Mouse (Mus musculus): ENCODE measurements around the gene Ralb. TPM values are rescaled to one million over a fixed set of nuclear protein-coding genes. Genes with fewer than 3 reads are reported as not detected.

Ralb gene
- polyA plus RNA-seq, 1 experiment from 2014 or later = 130 TPM

- Histone ChIP-seq H3K36me3 (ENCODE audit: control insufficient read depth, insufficient read depth) (no peaks in the 10 kb centered on the region), H3K9me3 (replicated peaks; ENCODE audit: control insufficient read depth, low read length) (no peaks in the 10 kb centered on the region), H3K27ac (ENCODE audit: low read length) (no peak overlapping the region), H3K4me1 (ENCODE audit: control insufficient read depth, insufficient read depth, low read length) (peaks cover 5% of the 10 kb centered on the region), H3K9ac (ENCODE audit: low read length) (peak overlapping the region; percentile 22; the same call in 1 of the 2 replicates), H3K4me3 (ENCODE audit: low read length) (peak overlapping the region; percentile 32), H3K4me2 (ENCODE audit: low read depth, low read length) (peak overlapping the region; percentile 57), H3K27me3 (ENCODE audit: control insufficient read depth, insufficient read depth, low read length) (no peaks in the 10 kb centered on the region; the same call in 1 of the 2 replicates)
- no peak; the same call in 1 of the 2 replicates for ATAC-seq (replicated peaks; ENCODE audit: extremely low read depth, insufficient read depth, low FRiP score)
- WGBS = 36% methylated on average over 5 of the region's 5 CpGs
These were observed 47.1 kb downstream of the Ralb start for GRCm38 (mm10) chr1:119457528-119457855.

GRCm38 (mm10) chr1:119456671-119457527 lies 47.7 kb downstream of the Ralb start:
- peak overlapping the region; percentile 22; the same call in 1 of the 2 replicates for H3K9ac ChIP-seq (ENCODE audit: low read length)
- H3K36me3 ChIP-seq (ENCODE audit: control insufficient read depth, insufficient read depth) = no peaks in the 10 kb centered on the region
- peaks cover 5% of the 10 kb centered on the region for H3K4me1 ChIP-seq (ENCODE audit: control insufficient read depth, insufficient read depth, low read length)
- H3K4me3 ChIP-seq (ENCODE audit: low read length) = peak overlapping the region; percentile 32
- no peak for ATAC-seq (replicated peaks; ENCODE audit: extremely low read depth, insufficient read depth, low FRiP score)
- 33% methylated on average over 19 of the region's 19 CpGs for whole genome bisulfite sequencing
- H3K9me3 ChIP-seq (replicated peaks; ENCODE audit: control insufficient read depth, low read length) = no peaks in the 10 kb centered on the region
- H3K27me3 ChIP-seq (ENCODE audit: control insufficient read depth, insufficient read depth, low read length) = no peaks in the 10 kb centered on the region; the same call in 1 of the 2 replicates
- no peak overlapping the region for H3K27ac ChIP-seq (ENCODE audit: low read length)
- peak overlapping the region; percentile 57 for H3K4me2 ChIP-seq (ENCODE audit: low read depth, low read length)

GRCm38 (mm10) chr1:119453731-119454130 lies 50.9 kb downstream of the Ralb start:
- no peaks in the 10 kb centered on the region; the same call in 1 of the 2 replicates for H3K27me3 ChIP-seq (ENCODE audit: control insufficient read depth, insufficient read depth, low read length)
- H3K4me3 ChIP-seq (ENCODE audit: low read length) = no peak overlapping the region
- no peak for ATAC-seq (replicated peaks; ENCODE audit: extremely low read depth, insufficient read depth, low FRiP score)
- H3K4me1 ChIP-seq (ENCODE audit: control insufficient read depth, insufficient read depth, low read length) = peaks cover 5% of the 10 kb centered on the region
- no peak overlapping the region for H3K9ac ChIP-seq (ENCODE audit: low read length)
- H3K9me3 ChIP-seq (replicated peaks; ENCODE audit: control insufficient read depth, low read length) = no peaks in the 10 kb centered on the region
- 65% methylated on average over 4 of the region's 4 CpGs for whole genome bisulfite sequencing
- no peak overlapping the region for H3K27ac ChIP-seq (ENCODE audit: low read length)
- H3K36me3 ChIP-seq (ENCODE audit: control insufficient read depth, insufficient read depth) = no peaks in the 10 kb centered on the region
- no peak overlapping the region for H3K4me2 ChIP-seq (ENCODE audit: low read depth, low read length)

DNA sequence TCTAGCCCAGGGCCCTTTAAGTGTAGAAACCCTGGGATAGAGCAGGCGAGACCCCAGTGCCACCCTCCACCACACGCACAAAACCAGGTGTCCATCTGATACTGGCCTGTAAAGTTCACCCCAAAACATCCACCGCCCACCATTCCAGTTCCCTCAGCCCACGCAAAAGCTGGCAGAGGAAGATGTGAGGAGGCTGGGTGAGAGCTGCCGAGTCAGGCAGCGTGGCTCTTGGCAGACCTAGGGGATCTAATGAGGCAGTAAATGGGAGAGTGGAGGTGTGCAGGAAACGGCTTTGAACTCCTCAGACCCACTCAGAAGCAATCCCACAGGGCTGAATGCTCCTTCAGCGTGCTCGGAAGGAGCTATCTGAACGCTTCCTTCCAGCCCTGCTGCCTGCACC lies 53.2 kb downstream of the Ralb start:
- no peak for ATAC-seq (replicated peaks; ENCODE audit: extremely low read depth, insufficient read depth, low FRiP score)
- H3K4me3 ChIP-seq (ENCODE audit: low read length) = no peak overlapping the region
- no peak overlapping the region for H3K4me2 ChIP-seq (ENCODE audit: low read depth, low read length)
- no peak overlapping the region for H3K27ac ChIP-seq (ENCODE audit: low read length)
- H3K27me3 ChIP-seq (ENCODE audit: control insufficient read depth, insufficient read depth, low read length) = no peaks in the 10 kb centered on the region
- no peaks in the 10 kb centered on the region for H3K9me3 ChIP-seq (replicated peaks; ENCODE audit: control insufficient read depth, low read length)
- WGBS = 58% methylated on average over 10 of the region's 10 CpGs
- H3K9ac ChIP-seq (ENCODE audit: low read length) = no peak overlapping the region
- no peaks in the 10 kb centered on the region for H3K4me1 ChIP-seq (ENCODE audit: control insufficient read depth, insufficient read depth, low read length)
- H3K36me3 ChIP-seq (ENCODE audit: control insufficient read depth, insufficient read depth) = no peaks in the 10 kb centered on the region

DNA sequence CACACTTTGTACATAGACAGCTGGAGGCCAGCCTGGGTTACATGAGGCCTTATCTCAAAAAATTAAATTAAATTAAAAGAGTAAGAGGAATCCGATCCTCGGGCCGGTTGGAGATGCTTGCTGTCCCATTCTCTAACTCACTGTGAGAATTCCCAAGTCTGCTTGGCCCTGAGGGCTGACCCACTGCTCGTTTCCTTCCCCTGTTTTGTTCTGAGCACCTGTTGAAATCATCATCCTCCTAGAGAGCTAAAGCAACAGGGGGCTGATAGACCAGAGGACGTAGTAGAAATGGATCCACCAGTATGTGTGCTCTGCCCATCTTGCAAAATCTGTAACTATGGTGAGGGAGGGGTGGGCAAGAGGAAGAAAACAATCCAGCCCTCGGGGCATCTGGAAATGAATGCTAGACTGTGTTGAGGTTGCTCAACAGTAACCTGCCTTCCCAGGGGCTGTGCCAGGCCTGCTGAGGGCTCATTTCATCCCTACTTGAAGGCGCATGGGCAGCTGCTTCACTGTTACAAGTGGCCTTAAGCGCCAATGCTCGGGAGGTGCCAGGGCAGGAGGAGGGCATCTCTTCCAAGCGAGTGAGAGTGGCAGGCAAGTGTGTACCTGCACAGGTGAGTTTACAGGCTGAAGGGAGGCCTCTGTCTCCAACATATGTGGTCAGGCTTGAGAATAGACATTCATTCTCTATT lies 53.8 kb downstream of the Ralb start:
- WGBS = 78% methylated on average over 10 of the region's 10 CpGs

GRCm38 (mm10) chr1:119446753-119447283 lies 57.8 kb downstream of the Ralb start:
- ATAC-seq (replicated peaks; ENCODE audit: extremely low read depth, insufficient read depth, low FRiP score) = no peak
- Histone ChIP-seq H3K4me2 (ENCODE audit: low read depth, low read length) (no peak overlapping the region), H3K9ac (ENCODE audit: low read length) (no peak overlapping the region), H3K9me3 (replicated peaks; ENCODE audit: control insufficient read depth, low read length) (no peaks in the 10 kb centered on the region), H3K4me1 (ENCODE audit: control insufficient read depth, insufficient read depth, low read length) (no peaks in the 10 kb centered on the region), H3K27ac (ENCODE audit: low read length) (no peak overlapping the region), H3K27me3 (ENCODE audit: control insufficient read depth, insufficient read depth, low read length) (no peaks in the 10 kb centered on the region), H3K36me3 (ENCODE audit: control insufficient read depth, insufficient read depth) (no peaks in the 10 kb centered on the region), H3K4me3 (ENCODE audit: low read length) (no peak overlapping the region)
- 53% methylated on average over 10 of the region's 10 CpGs for WGBS

More for the DNA sequence above, 53.8 kb downstream of the Ralb start:
- H3K27ac ChIP-seq (ENCODE audit: low read length) = no peak overlapping the region
- no peaks in the 10 kb centered on the region for H3K4me1 ChIP-seq (ENCODE audit: control insufficient read depth, insufficient read depth, low read length)
- ATAC-seq (replicated peaks; ENCODE audit: extremely low read depth, insufficient read depth, low FRiP score) = no peak
- no peak overlapping the region for H3K4me2 ChIP-seq (ENCODE audit: low read depth, low read length)
- no peak overlapping the region for H3K4me3 ChIP-seq (ENCODE audit: low read length)
- no peak overlapping the region for H3K9ac ChIP-seq (ENCODE audit: low read length)
- no peaks in the 10 kb centered on the region for H3K27me3 ChIP-seq (ENCODE audit: control insufficient read depth, insufficient read depth, low read length)
- no peaks in the 10 kb centered on the region for H3K9me3 ChIP-seq (replicated peaks; ENCODE audit: control insufficient read depth, low read length)
- no peaks in the 10 kb centered on the region for H3K36me3 ChIP-seq (ENCODE audit: control insufficient read depth, insufficient read depth)

GRCm38 (mm10) chr1:119443591-119444350 lies 60.8 kb downstream of the Ralb start:
- H3K4me1 ChIP-seq (ENCODE audit: control insufficient read depth, insufficient read depth, low read length) = no peaks in the 10 kb centered on the region

DNA sequence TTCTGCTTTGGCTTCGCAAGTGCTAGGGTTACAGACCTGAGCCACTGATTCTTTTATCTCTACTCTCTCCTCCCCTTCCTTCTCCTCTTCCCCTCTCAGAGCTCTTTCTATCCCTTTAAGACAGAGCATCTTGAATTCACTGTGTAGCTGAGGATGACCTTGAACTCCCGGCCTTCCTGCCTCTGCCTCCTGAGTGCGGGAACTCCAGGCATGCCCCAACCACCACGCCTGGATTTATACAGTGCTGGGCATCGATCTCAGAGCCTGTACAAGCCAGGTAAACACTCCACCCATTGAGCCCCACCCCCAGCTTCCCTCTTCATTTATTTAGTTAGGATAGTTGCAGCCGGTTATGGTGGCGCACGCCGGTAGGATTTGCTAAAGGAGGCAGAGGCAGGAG lies 61.7 kb downstream of the Ralb start:
- no peaks in the 10 kb centered on the region for H3K9me3 ChIP-seq (replicated peaks; ENCODE audit: control insufficient read depth, low read length)
- H3K9ac ChIP-seq (ENCODE audit: low read length) = no peak overlapping the region
- H3K27me3 ChIP-seq (ENCODE audit: control insufficient read depth, insufficient read depth, low read length) = no peaks in the 10 kb centered on the region
- no peak overlapping the region for H3K27ac ChIP-seq (ENCODE audit: low read length)
- H3K4me2 ChIP-seq (ENCODE audit: low read depth, low read length) = no peak overlapping the region
- 83% methylated on average over 9 of the region's 9 CpGs for WGBS
- H3K4me1 ChIP-seq (ENCODE audit: control insufficient read depth, insufficient read depth, low read length) = no peaks in the 10 kb centered on the region
- no peak overlapping the region for H3K4me3 ChIP-seq (ENCODE audit: low read length)
- no peaks in the 10 kb centered on the region for H3K36me3 ChIP-seq (ENCODE audit: control insufficient read depth, insufficient read depth)
- ATAC-seq (replicated peaks; ENCODE audit: extremely low read depth, insufficient read depth, low FRiP score) = no peak

More at GRCm38 (mm10) chr1:119443591-119444350, 60.8 kb downstream of the Ralb start:
- Histone ChIP-seq H3K9ac (ENCODE audit: low read length) (no peak overlapping the region), H3K9me3 (replicated peaks; ENCODE audit: control insufficient read depth, low read length) (no peaks in the 10 kb centered on the region), H3K4me3 (ENCODE audit: low read length) (no peak overlapping the region), H3K27ac (ENCODE audit: low read length) (no peak overlapping the region), H3K4me2 (ENCODE audit: low read depth, low read length) (no peak overlapping the region), H3K36me3 (ENCODE audit: control insufficient read depth, insufficient read depth) (no peaks in the 10 kb centered on the region), H3K27me3 (ENCODE audit: control insufficient read depth, insufficient read depth, low read length) (no peaks in the 10 kb centered on the region)
- 80% methylated on average over 21 of the region's 21 CpGs for WGBS
- ATAC-seq (replicated peaks; ENCODE audit: extremely low read depth, insufficient read depth, low FRiP score) = no peak

All from heart, embryonic 16.5 days (tissue).